Mouse (Mus musculus) monocyte, adult 5-6 weeks (primary cell): ENCODE data around the gene Dst. TPM values are rescaled to one million over a fixed set of nuclear protein-coding genes. Genes with fewer than 3 reads are reported as not detected.

Experiments used
- ATAC-seq: fragments of 153-309, 156-312 bp; replicated peaks from 2 replicates; pipeline ENCODE4 v1.8.0; 2017; ENCODE audit warnings: mild to moderate bottlenecking; ENCODE audit not compliant: low TSS enrichment, insufficient number of reproducible peaks, severe bottlenecking, poor library complexity, low FRiP score
- total RNA-seq: library from RNA; stranded (forward); fragments of 200-1000, 200-491, 200-594 nt; gene quantifications from 3 replicates; pipeline ENCODE4 v1.2.3, GENCODE M21; 2017

The Dst gene
- total RNA-seq, 1 experiment from 2014 or later = 0.29 TPM

- no peak for ATAC-seq
Observed at GRCm38 (mm10) chr1:34223866-34224265, 315.8 kb downstream of the Dst start.

- ATAC-seq = no peak
Observed at GRCm38 (mm10) chr1:34227676-34228075, 319.7 kb downstream of the Dst start.

GRCm38 (mm10) chr1:34231041-34231440, 323.0 kb downstream of the Dst start:
- ATAC-seq = no peak

- no peak for ATAC-seq
Observed at GRCm38 (mm10) chr1:34236254-34236723, 328.3 kb downstream of the Dst start.

GRCm38 (mm10) chr1:34237211-34237610, 329.2 kb downstream of the Dst start:
- ATAC-seq = no peak

GRCm38 (mm10) chr1:34237689-34238091, 329.7 kb downstream of the Dst start:
- no peak for ATAC-seq

GRCm38 (mm10) chr1:34238231-34238630, 330.2 kb downstream of the Dst start:
- no peak for ATAC-seq

- no peak for ATAC-seq
Observed at GRCm38 (mm10) chr1:34244678-34245077, 336.7 kb downstream of the Dst start.

- no peak for ATAC-seq
Observed at GRCm38 (mm10) chr1:34245951-34246641, 338.1 kb downstream of the Dst start.

- ATAC-seq = no peak
Observed at GRCm38 (mm10) chr1:34246642-34246987, 338.6 kb downstream of the Dst start.

- no peak for ATAC-seq
Observed at GRCm38 (mm10) chr1:34251137-34251536, 343.1 kb downstream of the Dst start.

- ATAC-seq = no peak
Observed at GRCm38 (mm10) chr1:34252267-34252666, 344.2 kb downstream of the Dst start.

- ATAC-seq = no peak
Observed at GRCm38 (mm10) chr1:34253876-34254275, 345.9 kb downstream of the Dst start.

- no peak for ATAC-seq
Observed at GRCm38 (mm10) chr1:34259898-34260297, 351.9 kb downstream of the Dst start.

- no peak for ATAC-seq
Observed at GRCm38 (mm10) chr1:34261011-34261410, 353.0 kb downstream of the Dst start.

- ATAC-seq = no peak
Observed at GRCm38 (mm10) chr1:34268520-34268919, 360.5 kb downstream of the Dst start.

GRCm38 (mm10) chr1:34269578-34269977, 361.6 kb downstream of the Dst start:
- no peak for ATAC-seq

GRCm38 (mm10) chr1:34273922-34274321, 365.9 kb downstream of the Dst start:
- ATAC-seq = no peak

- ATAC-seq = no peak
Observed at GRCm38 (mm10) chr1:34275787-34276186, 367.8 kb downstream of the Dst start.

GRCm38 (mm10) chr1:34276756-34277155, 368.7 kb downstream of the Dst start:
- ATAC-seq = no peak

- no peak for ATAC-seq
Observed at GRCm38 (mm10) chr1:34277259-34277658, 369.2 kb downstream of the Dst start.
